Mouse (Mus musculus) ES-Bruce4 (cell line): Measurements from ENCODE around the gene Gnai3. TPM values are rescaled to one million over a fixed set of nuclear protein-coding genes. Genes with fewer than 3 reads are reported as not detected.

Source experiments
- H3K27ac ChIP-seq: 2 replicates; pipeline ENCODE4 v1.5.1; 2012; ENCODE audit warnings: low read length, inconsistent platforms; ENCODE audit not compliant: insufficient read depth
- H3K27me3 ChIP-seq: 2 replicates; pipeline ENCODE4 v1.6.1; 2012; ENCODE audit warnings: mild to moderate bottlenecking, low read length, inconsistent platforms; ENCODE audit not compliant: control insufficient read depth, poor library complexity, insufficient read depth, severe bottlenecking
- H3K36me3 ChIP-seq: 2 replicates; pipeline ENCODE4 v1.6.1; 2012; ENCODE audit warnings: inconsistent platforms, mild to moderate bottlenecking, low read length, moderate library complexity; ENCODE audit not compliant: control insufficient read depth, poor library complexity, insufficient read depth, severe bottlenecking
- H3K4me1 ChIP-seq: one replicate; pipeline ENCODE4 v1.8.1; 2011; ENCODE audit warnings: low read length; ENCODE audit not compliant: control insufficient read depth, insufficient read depth
- H3K4me3 ChIP-seq: 2 replicates; pipeline ENCODE4 v1.5.1; 2011; ENCODE audit warnings: low read depth, mild to moderate bottlenecking, low read length
- H3K9ac ChIP-seq: 2 replicates; pipeline ENCODE4 v1.6.1; 2012; ENCODE audit warnings: low read depth, mild to moderate bottlenecking, inconsistent platforms; ENCODE audit not compliant: poor library complexity, severe bottlenecking
- H3K9me3 ChIP-seq: replicated peaks from 2 replicates; pipeline ENCODE4 v1.6.1; 2012; ENCODE audit warnings: mild to moderate bottlenecking, low read length, inconsistent platforms; ENCODE audit not compliant: control insufficient read depth, poor library complexity, insufficient read depth, severe bottlenecking
- CTCF ChIP-seq: IDR thresholded peaks from one replicate; pipeline ENCODE4 v1.8.1; 2011; ENCODE audit warnings: low read depth, low read length
- EP300 ChIP-seq: IDR thresholded peaks from 2 replicates; pipeline ENCODE4 v1.6.1; 2011; ENCODE audit warnings: low read depth, low read length; ENCODE audit not compliant: insufficient read depth
- POLR2A ChIP-seq: IDR thresholded peaks from one replicate; pipeline ENCODE4 v1.8.1; 2011; ENCODE audit warnings: low read length; ENCODE audit not compliant: insufficient read depth
- polyA plus RNA-seq: library from polyadenylated mRNA; stranded (reverse); fragments of >200 nt; gene quantifications from 2 replicates; pipeline ENCODE4 v1.2.4, GENCODE M21; 2011; ENCODE audit warnings: low read depth; ENCODE audit not compliant: missing spikeins, insufficient read depth, insufficient read length

Gene Gnai3
- polyA plus RNA-seq, 1 experiment, result 127 TPM

- Histone ChIP-seq H3K27me3 (no peaks in the 10 kb centered on the region), H3K27ac (no peak overlapping the region), H3K9me3 (no peaks in the 10 kb centered on the region), H3K9ac (no peak overlapping the region), H3K4me3 (no peak overlapping the region), H3K36me3 (no peaks in the 10 kb centered on the region), H3K4me1 (no peaks in the 10 kb centered on the region)
- no peak for TF ChIP-seq POLR2A
- no peak for TF ChIP-seq CTCF
- TF ChIP-seq EP300, result no peak
Measured at GRCm38 (mm10) chr3:108131821-108132220, 14.1 kb downstream of the Gnai3 start.

GRCm38 (mm10) chr3:108131216-108131615, 14.7 kb downstream of the Gnai3 start:
- Histone ChIP-seq H3K4me1 (no peaks in the 10 kb centered on the region), H3K36me3 (no peaks in the 10 kb centered on the region), H3K27me3 (no peaks in the 10 kb centered on the region), H3K9ac (no peak overlapping the region), H3K9me3 (no peaks in the 10 kb centered on the region), H3K27ac (no peak overlapping the region), H3K4me3 (no peak overlapping the region)
- no peak for TF ChIP-seq CTCF
- TF ChIP-seq EP300, result no peak
- no peak for TF ChIP-seq POLR2A

GRCm38 (mm10) chr3:108129804-108130203, 16.1 kb downstream of the Gnai3 start:
- no peak overlapping the region for H3K27ac ChIP-seq
- H3K9ac ChIP-seq, result no peak overlapping the region
- H3K4me3 ChIP-seq, result no peak overlapping the region
- H3K36me3 ChIP-seq, result no peaks in the 10 kb centered on the region
- no peaks in the 10 kb centered on the region for H3K27me3 ChIP-seq
- TF ChIP-seq POLR2A, result no peak
- TF ChIP-seq EP300, result no peak
- no peak for TF ChIP-seq CTCF
- no peaks in the 10 kb centered on the region for H3K9me3 ChIP-seq
- H3K4me1 ChIP-seq, result no peaks in the 10 kb centered on the region

- Histone ChIP-seq H3K4me3 (no peak overlapping the region), H3K9me3 (no peaks in the 10 kb centered on the region), H3K36me3 (no peaks in the 10 kb centered on the region), H3K27me3 (no peaks in the 10 kb centered on the region), H3K4me1 (no peaks in the 10 kb centered on the region), H3K9ac (no peak overlapping the region), H3K27ac (no peak overlapping the region)
- no peak for TF ChIP-seq CTCF
- TF ChIP-seq POLR2A, result no peak
- TF ChIP-seq EP300, result no peak
Measured at GRCm38 (mm10) chr3:108129367-108129766, 16.6 kb downstream of the Gnai3 start.

- Histone ChIP-seq H3K36me3 (peaks cover under 1% of the 10 kb centered on the region), H3K4me3 (no peak overlapping the region), H3K27me3 (no peaks in the 10 kb centered on the region), H3K9me3 (no peaks in the 10 kb centered on the region), H3K27ac (no peak overlapping the region), H3K9ac (no peak overlapping the region), H3K4me1 (no peaks in the 10 kb centered on the region)
- TF ChIP-seq POLR2A, result no peak
Measured at GRCm38 (mm10) chr3:108128520-108128919, 17.4 kb downstream of the Gnai3 start.

- Histone ChIP-seq H3K4me3 (no peak overlapping the region), H3K36me3 (peaks cover 13% of the 10 kb centered on the region), H3K4me1 (no peaks in the 10 kb centered on the region), H3K9ac (no peak overlapping the region), H3K27ac (no peak overlapping the region), H3K27me3 (no peaks in the 10 kb centered on the region), H3K9me3 (no peaks in the 10 kb centered on the region)
- no peak for TF ChIP-seq EP300
- TF ChIP-seq CTCF, result no peak
- TF ChIP-seq POLR2A, result no peak
Measured at GRCm38 (mm10) chr3:108126327-108126726, 19.6 kb downstream of the Gnai3 start.

GRCm38 (mm10) chr3:108124131-108124530, 21.8 kb downstream of the Gnai3 start:
- peaks cover 19% of the 10 kb centered on the region for H3K36me3 ChIP-seq
- no peak overlapping the region for H3K9ac ChIP-seq
- TF ChIP-seq CTCF (no peak), POLR2A (no peak), EP300 (no peak)
- no peaks in the 10 kb centered on the region for H3K27me3 ChIP-seq
- no peak overlapping the region for H3K4me3 ChIP-seq
- H3K9me3 ChIP-seq, result no peaks in the 10 kb centered on the region
- H3K4me1 ChIP-seq, result no peaks in the 10 kb centered on the region
- no peak overlapping the region for H3K27ac ChIP-seq
